Mouse (Mus musculus): ENCODE measurements around the gene Zcchc12.

DNA sequence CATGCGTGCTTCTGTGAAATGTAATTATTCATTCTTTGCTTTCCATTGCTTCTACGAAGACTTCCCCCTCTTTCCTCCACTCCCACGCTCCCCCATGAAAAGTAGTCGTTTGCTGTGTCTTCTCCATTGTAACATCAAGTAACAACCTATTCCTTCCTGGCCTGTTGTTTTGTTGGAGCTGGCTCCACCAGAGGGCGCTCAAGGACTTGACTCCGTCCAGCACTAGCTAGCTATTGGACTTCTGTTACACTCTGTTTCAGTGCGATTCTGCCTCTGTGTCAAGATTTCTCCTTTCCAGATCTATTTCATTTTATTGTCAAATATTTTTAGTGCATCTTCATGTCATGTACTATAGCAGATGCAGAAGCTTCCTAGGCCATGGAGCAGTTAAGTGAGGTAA lies 30.1 kb downstream of the Zcchc12 start:
- TF ChIP-seq REST (IDR thresholded peaks at IDR 0.05; ENCODE audit: insufficient read depth, insufficient read length), result no peak
- TF ChIP-seq POLR2A (IDR thresholded peaks at IDR 0.05; ENCODE audit: insufficient read length, low read depth), result no peak
- no peak for TF ChIP-seq CEBPB (IDR thresholded peaks at IDR 0.05; ENCODE audit: insufficient read depth, poor library complexity, severe bottlenecking)
- no peak for TF ChIP-seq MYOD1 (IDR thresholded peaks at IDR 0.05; ENCODE audit: control insufficient read depth in 1 of 3, insufficient read length in 2 of 3, low read depth in 2 of 3)
- TF ChIP-seq E2F4 (IDR thresholded peaks at IDR 0.05; ENCODE audit: insufficient read depth), result no peak
- no peak for TF ChIP-seq POLR2AphosphoS2 (IDR thresholded peaks at IDR 0.05; ENCODE audit: insufficient read length, low read depth)
- TF ChIP-seq USF1 (IDR thresholded peaks at IDR 0.05; ENCODE audit: low read depth), result no peak
- TF ChIP-seq MYOG (IDR thresholded peaks at IDR 0.05; ENCODE audit: control insufficient read depth in 1 of 3, insufficient read depth in 1 of 3, insufficient read length in 2 of 3, low read depth in 2 of 3), result no peak
- TF ChIP-seq TCF12 (IDR thresholded peaks at IDR 0.05; ENCODE audit: insufficient read depth, poor library complexity, severe bottlenecking), result no peak
- TF ChIP-seq MAX (IDR thresholded peaks at IDR 0.05; ENCODE audit: low read depth), result no peak

Data from myocyte (in vitro differentiated cells).